Mouse (Mus musculus): ENCODE results near the gene Cntnap2.

DNA sequence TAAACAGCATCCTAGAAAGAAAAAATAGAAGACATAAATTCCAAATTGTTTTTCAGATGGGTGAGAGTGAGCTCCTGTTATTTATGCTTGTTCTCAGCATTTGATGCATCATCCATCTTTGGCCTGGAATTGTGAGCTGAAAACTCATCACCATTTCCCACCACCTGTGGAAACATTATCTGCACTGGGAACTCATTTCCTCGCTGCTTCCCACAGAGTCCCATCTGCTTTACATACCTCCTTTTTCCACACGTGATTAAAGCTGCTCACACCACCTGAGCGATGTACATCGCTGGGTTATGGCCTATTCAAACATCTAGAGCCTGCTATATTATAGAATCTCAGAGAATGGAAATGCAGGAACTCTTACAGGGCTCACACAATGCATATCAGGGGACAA lies 1413.5 kb downstream of the Cntnap2 start:
- TF ChIP-seq CTCF (IDR thresholded peaks at IDR 0.05; ENCODE audit: low read depth) (no peak), EP300 (IDR thresholded peaks at IDR 0.05; ENCODE audit: low read depth) (no peak)
